8 mouse cellular contexts compared by ENCODE assay signal in genomic region chr16:35870581-35871047, GRCm38 (mm10). TPM values are rescaled to one million over a fixed set of nuclear protein-coding genes. Genes with fewer than 3 reads are reported as not detected.
DNase-seq lines count a peak whose midpoint lies in the region; ATAC-seq and TF ChIP-seq lines count a peak whose summit lies in the region.

No protein-coding gene starts in this region.

- H3K36me3 ChIP-seq in G1E (replicated peaks) = no peaks in the 10 kb centered on the region
- no peaks in the 10 kb centered on the region for H3K36me3 ChIP-seq in forebrain, embryonic 10.5 days (replicated peaks)
- no peaks in the 10 kb centered on the region; the same call in 1 of the 2 replicates for H3K36me3 ChIP-seq in intestine, postnatal 0 days (ENCODE audit: control insufficient read depth, insufficient read depth)
- no peaks in the 10 kb centered on the region for H3K36me3 ChIP-seq in midbrain, embryonic 13.5 days

- no peaks in the 10 kb centered on the region for H3K27me3 ChIP-seq in G1E (ENCODE audit: insufficient read depth, low read length)
- H3K27me3 ChIP-seq in forebrain, embryonic 10.5 days (ENCODE audit: poor library complexity, severe bottlenecking) = peaks cover 51% of the 10 kb centered on the region
- no peaks in the 10 kb centered on the region for H3K27me3 ChIP-seq in intestine, postnatal 0 days (replicated peaks; ENCODE audit: control insufficient read depth, insufficient read depth, low read length)
- H3K27me3 ChIP-seq in midbrain, embryonic 13.5 days = peaks cover 38% of the 10 kb centered on the region

- no peak for TF ChIP-seq CTCF in G1E (IDR thresholded peaks at IDR 0.05; ENCODE audit: low read depth, low read length)
- TF ChIP-seq CTCF in intestine, postnatal 0 days (IDR thresholded peaks at IDR 0.05; ENCODE audit: low read depth) = no peak

- no peak for ATAC-seq in G1E (ENCODE audit: extremely low read depth, insufficient number of reproducible peaks, low FRiP score, poor library complexity, severe bottlenecking)
- ATAC-seq in intestine, postnatal 0 days = no peak; the same call in 1 of the 2 replicates
- no peak for ATAC-seq in midbrain, embryonic 13.5 days

- H3K4me3 ChIP-seq in G1E (ENCODE audit: low read depth, low read length) = peak overlapping the region; percentile 84
- H3K4me3 ChIP-seq in forebrain, embryonic 10.5 days = peak overlapping the region; percentile 69
- peak overlapping the region; percentile 74 for H3K4me3 ChIP-seq in intestine, postnatal 0 days (ENCODE audit: low read depth, low read length)
- H3K4me3 ChIP-seq in midbrain, embryonic 13.5 days (replicated peaks) = peak overlapping the region; percentile 46

- peak; percentile 35 to 73 for DNase-seq in heart, adult 18-20 months
- DNase-seq in heart, postnatal 25 days (ENCODE audit: low spot score) = no peak
- no peak for DNase-seq in G1E (ENCODE audit: low spot score)
- peak; percentile 39 for DNase-seq in forebrain, embryonic 10.5 days (ENCODE audit: extremely low spot score, low spot score)
- DNase-seq in gastrocnemius, adult 18-20 months (ENCODE audit: low spot score) = no peak
- DNase-seq in adrenal gland, postnatal 36 days = no peak

- intact Hi-C loops in heart, postnatal 25 days (cut with DNase I) = loop anchor here (10.0 kb wide), 1 partner anchor 204 kb away; the partner anchor contains the start of genes Ccdc58 and Fam162a

- peaks cover 48% of the 10 kb centered on the region for H3K4me1 ChIP-seq in G1E (ENCODE audit: insufficient read depth, low read depth, low read length)
- peaks cover 21% of the 10 kb centered on the region for H3K4me1 ChIP-seq in forebrain, embryonic 10.5 days
- peaks cover 8% of the 10 kb centered on the region; the same call in 1 of the 2 replicates for H3K4me1 ChIP-seq in intestine, postnatal 0 days (replicated peaks; ENCODE audit: control insufficient read depth, insufficient read depth, low read length)
- peaks cover 13% of the 10 kb centered on the region for H3K4me1 ChIP-seq in midbrain, embryonic 13.5 days (replicated peaks)

- H3K9me3 ChIP-seq in G1E (replicated peaks) = no peaks in the 10 kb centered on the region
- no peaks in the 10 kb centered on the region for H3K9me3 ChIP-seq in forebrain, embryonic 10.5 days
- H3K9me3 ChIP-seq in intestine, postnatal 0 days (ENCODE audit: control insufficient read depth) = no peaks in the 10 kb centered on the region
- H3K9me3 ChIP-seq in midbrain, embryonic 13.5 days = no peaks in the 10 kb centered on the region

- peak overlapping the region; percentile 76 for H3K27ac ChIP-seq in forebrain, embryonic 10.5 days
- peak overlapping the region; percentile 85 for H3K27ac ChIP-seq in intestine, postnatal 0 days (ENCODE audit: low read depth, low read length)
- H3K27ac ChIP-seq in midbrain, embryonic 13.5 days = no peak overlapping the region

- peak overlapping the region; percentile 73 for H3K4me2 ChIP-seq in intestine, postnatal 0 days (replicated peaks; ENCODE audit: low read depth)
- peak overlapping the region; percentile 70 for H3K4me2 ChIP-seq in midbrain, embryonic 13.5 days (replicated peaks)

- 2% methylated on average over 12 of the region's 12 CpGs for WGBS in forebrain, embryonic 10.5 days
- WGBS in intestine, postnatal 0 days = 2% methylated on average over 12 of the region's 12 CpGs
- under 1% methylated on average over 12 of the region's 12 CpGs for WGBS in midbrain, embryonic 13.5 days

- H3K9ac ChIP-seq in intestine, postnatal 0 days (ENCODE audit: low read depth, low read length) = peak overlapping the region; percentile 75
- peak overlapping the region; percentile 56 for H3K9ac ChIP-seq in midbrain, embryonic 13.5 days (replicated peaks)

RNA-seq across cellular contexts. Expression of gene Parp14, which starts 0.7 kb away (rescaled TPM):
- total RNA-seq in heart, adult 18-20 months (2021) = 10 to 100 TPM; 12.2 to 12.9 TPM
- 10 to 100 TPM; 11.6 to 11.8 TPM for total RNA-seq in heart, postnatal 25 days (2021)
- total RNA-seq in G1E (2014; fragmentation: Nextera tagmentation) (3.4 and 5.5 TPM in 2 replicates), G1E (2017) (4.6 and 6.1 TPM in 2 replicates)
- 1.5 and 2.1 TPM in 2 replicates for polyA plus RNA-seq in G1E (2012)
- 0.11 and 0.17 TPM in 2 replicates for polyA plus RNA-seq in forebrain, embryonic 10.5 days (2016; fragmentation: Nextera tagmentation; extraction: Ambion mirVana)
- polyA plus RNA-seq in intestine, postnatal 0 days (2015; fragmentation: Nextera tagmentation; extraction: Ambion mirVana) = 7.1 and 9.7 TPM in 2 replicates
- 0.24 and 0.35 TPM in 2 replicates for polyA plus RNA-seq in midbrain, embryonic 13.5 days (2015; fragmentation: Nextera tagmentation; extraction: Ambion mirVana)
- 1 to 10 TPM; 2.1 to 3.5 TPM for total RNA-seq in gastrocnemius, adult 18-20 months (2021)
- 10 to 100 TPM; 14.8 to 15.7 TPM for total RNA-seq in adrenal gland, postnatal 36 days (2021)

Comparison
In these comparisons a context has a peak if more than half of its experiments do, and no peak if none do; other contexts are left out.
1. DNase-seq: peak in heart, adult 18-20 months (2 of 2) and forebrain, embryonic 10.5 days (single experiment); none in heart, postnatal 25 days (single experiment), G1E (single experiment), gastrocnemius, adult 18-20 months (single experiment) and adrenal gland, postnatal 36 days (0 of 2).
2. Peak in every context shown above with its lines, with median percentiles within 50 percentile points of each other: H3K4me3 ChIP-seq.